Mouse (Mus musculus) CH12.LX (cell line): ENCODE results near the gene Spats2.

ENCODE experiments used
- CTCF ChIP-seq, 2 experiments: IDR thresholded peaks in 1 of 2; conservative IDR thresholded peaks in 1 of 2; 2 replicates each; pipeline ENCODE4 v1.5.1; 2011 to 2012; ENCODE audit warnings: low read depth in 2 of 2, low read length in 2 of 2, improper control_type of control experiment in 1 of 2, inconsistent platforms in 1 of 2, mild to moderate bottlenecking in 1 of 2, moderate library complexity in 1 of 2
- JUN ChIP-seq: IDR thresholded peaks from 2 replicates; pipeline ENCODE4 v1.6.1; 2011; ENCODE audit warnings: low read depth, mild to moderate bottlenecking, low read length, improper control_type of control experiment, moderate library complexity; ENCODE audit not compliant: insufficient read depth
- POLR2A ChIP-seq: IDR thresholded peaks from 2 replicates; pipeline ENCODE4 v1.6.1; 2011; ENCODE audit warnings: low read depth, mild to moderate bottlenecking, improper control_type of control experiment, low read length
- TCF12 ChIP-seq: IDR thresholded peaks from 2 replicates; pipeline ENCODE4 v1.6.1; 2014; ENCODE audit warnings: low read depth, mild to moderate bottlenecking, inconsistent platforms, low read length, improper control_type of control experiment

DNA sequence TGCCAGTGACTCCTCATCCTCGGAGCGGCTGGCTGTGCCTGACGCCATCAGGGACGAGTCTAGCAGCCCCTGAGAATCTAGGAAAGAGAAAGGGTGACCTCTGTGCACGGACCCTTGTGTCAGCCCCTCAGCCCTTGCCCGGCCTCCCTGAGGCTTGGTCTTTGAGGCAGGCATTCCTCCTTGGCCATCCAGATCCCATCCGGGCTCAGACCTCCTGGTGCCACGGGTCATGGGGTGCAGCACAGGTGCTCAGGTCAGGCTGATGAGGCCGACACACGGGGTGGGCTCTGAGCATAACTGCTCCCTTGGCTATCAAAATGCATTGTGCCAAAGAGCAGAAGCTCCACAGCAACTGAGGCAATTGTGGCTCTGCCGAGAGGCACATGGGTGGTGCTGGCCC lies 124.2 kb downstream of the Spats2 start:
- no peak for TF ChIP-seq CTCF (conservative IDR thresholded peaks at IDR 0.05 in 1 of 2, IDR thresholded peaks at IDR 0.05 in 1 of 2; ENCODE audit: low read depth in 2 of 2, low read length in 2 of 2)
- no peak for TF ChIP-seq TCF12
- TF ChIP-seq JUN = no peak
- TF ChIP-seq POLR2A = no peak
